In genomic region chr13:52154844-52155587, GRCm38 (mm10) we compare ENCODE assay signal across 8 mouse cellular contexts.
DNase-seq lines count a peak whose midpoint lies in the region; ATAC-seq and TF ChIP-seq lines count a peak whose summit lies in the region.

No protein-coding gene starts in this region.

- no peak overlapping the region for H3K4me3 ChIP-seq in heart, embryonic 11.5 days (ENCODE audit: low read depth, low read length)
- H3K4me3 ChIP-seq in lung, embryonic 15.5 days: no peak overlapping the region

- H3K4me1 ChIP-seq in heart, embryonic 11.5 days (ENCODE audit: control insufficient read depth, insufficient read depth, low read length): no peaks in the 10 kb centered on the region
- H3K4me1 ChIP-seq in lung, embryonic 15.5 days: peaks cover 50% of the 10 kb centered on the region

- no peaks in the 10 kb centered on the region for H3K36me3 ChIP-seq in heart, embryonic 11.5 days (ENCODE audit: control insufficient read depth, insufficient read depth, low read length)
- H3K36me3 ChIP-seq in lung, embryonic 15.5 days: no peaks in the 10 kb centered on the region
- H3K36me3 ChIP-seq in splenic B cell, adult 2 months (ENCODE audit: control insufficient read depth, insufficient read depth, low read length, poor library complexity, severe bottlenecking): no peaks in the 10 kb centered on the region

- H3K9ac ChIP-seq in heart, embryonic 11.5 days (ENCODE audit: low read depth, low read length): no peak overlapping the region
- H3K9ac ChIP-seq in lung, embryonic 15.5 days: no peak overlapping the region

- H3K9me3 ChIP-seq in heart, embryonic 11.5 days (replicated peaks; ENCODE audit: control insufficient read depth, low read length): no peaks in the 10 kb centered on the region
- no peaks in the 10 kb centered on the region for H3K9me3 ChIP-seq in lung, embryonic 15.5 days

- peak; percentile 23; the same call in 1 of the 2 replicates for TF ChIP-seq CTCF in brain, embryonic 14.5 days (IDR thresholded peaks at IDR 0.05; ENCODE audit: borderline replicate concordance, extremely low read depth, insufficient read depth, insufficient read length)

- ATAC-seq in heart, embryonic 11.5 days (replicated peaks; ENCODE audit: insufficient number of reproducible peaks, low FRiP score, low TSS enrichment): no peak
- ATAC-seq in lung, embryonic 15.5 days (ENCODE audit: borderline replicate concordance, extremely low read depth, low FRiP score, low TSS enrichment): peak; percentile 74

- no peak overlapping the region for H3K27ac ChIP-seq in heart, embryonic 11.5 days (ENCODE audit: low read depth, low read length)
- H3K27ac ChIP-seq in lung, embryonic 15.5 days: peak overlapping the region; percentile 66

- no peak overlapping the region for H3K4me2 ChIP-seq in heart, embryonic 11.5 days
- peak overlapping the region; percentile 20; the same call in 1 of the 2 replicates for H3K4me2 ChIP-seq in lung, embryonic 15.5 days

- no peak for TF ChIP-seq POLR2A in brain, embryonic 14.5 days (IDR thresholded peaks at IDR 0.05; ENCODE audit: borderline replicate concordance, extremely low read depth, insufficient read depth, insufficient read length, poor library complexity, severe bottlenecking)

- no peaks in the 10 kb centered on the region for H3K27me3 ChIP-seq in heart, embryonic 11.5 days (ENCODE audit: control insufficient read depth, insufficient read depth, low read length)
- H3K27me3 ChIP-seq in lung, embryonic 15.5 days: no peaks in the 10 kb centered on the region
- H3K27me3 ChIP-seq in splenic B cell, adult 2 months (ENCODE audit: control insufficient read depth, insufficient read depth, low read length, poor library complexity, severe bottlenecking): no peaks in the 10 kb centered on the region

- peak; percentile 15 to 25 for DNase-seq in heart, adult 18-20 months
- peak; percentile 94 for DNase-seq in brain, embryonic 14.5 days (ENCODE audit: low read depth)
- peak; percentile 17 for DNase-seq in gastrocnemius, postnatal 25 days
- DNase-seq in layer of hippocampus, adult 18-20 months (ENCODE audit: low spot score in 2 of 2): peak; percentile 48 to 79
- peak; percentile 8 for DNase-seq in splenic B cell, adult 2 months (ENCODE audit: low read depth, low spot score)
- no peak for DNase-seq in adrenal gland, adult 8-10 months

- 67% methylated on average over 14 of the region's 14 CpGs for WGBS in heart, embryonic 11.5 days (ENCODE audit: insufficient replicate concordance)
- WGBS in lung, embryonic 15.5 days: 26% methylated on average over 14 of the region's 14 CpGs
